Mouse (Mus musculus): Measurements from ENCODE around the gene Rnf31. TPM values are rescaled to one million over a fixed set of nuclear protein-coding genes. Genes with fewer than 3 reads are reported as not detected.

Gene Rnf31
- total and polyA plus RNA-seq, 2 experiments from 2014 or later: 18.9 to 24.2 TPM

DNA sequence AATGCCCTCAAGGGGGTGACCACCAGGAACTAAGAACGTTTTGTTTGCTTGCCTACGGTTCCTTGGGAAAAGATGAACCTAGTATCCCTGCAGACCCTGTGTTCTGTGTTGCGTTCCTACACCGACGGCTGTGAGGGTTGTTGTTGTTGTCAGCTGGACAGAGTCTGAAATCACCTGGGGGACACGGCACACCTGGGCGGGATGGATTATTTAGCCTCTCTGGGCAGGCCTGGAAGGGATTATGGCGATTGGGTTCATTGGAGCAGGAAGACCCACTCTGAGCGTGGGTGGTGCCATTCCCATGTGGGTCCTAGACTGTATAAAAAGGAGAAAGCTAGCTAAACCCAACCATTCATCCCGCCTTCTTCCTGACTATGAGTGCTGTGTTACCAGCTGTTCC lies 29.6 kb upstream of the Rnf31 start:
- Histone ChIP-seq H3K27ac (ENCODE audit: low read depth, low read length) (no peak overlapping the region), H3K4me3 (ENCODE audit: low read depth, low read length) (no peak overlapping the region), H3K9me3 (ENCODE audit: low read length) (no peaks in the 10 kb centered on the region), H3K9ac (no peak overlapping the region), H3K4me2 (ENCODE audit: low read depth) (peak overlapping the region; percentile 74; the same call in 1 of the 2 replicates), H3K27me3 (ENCODE audit: insufficient read depth, low read length) (no peaks in the 10 kb centered on the region), H3K36me3 (ENCODE audit: insufficient read depth) (peaks cover 36% of the 10 kb centered on the region), H3K4me1 (ENCODE audit: insufficient read depth) (peaks cover 9% of the 10 kb centered on the region)
- DNase-seq (no peak), ATAC-seq (no peak)
- TF ChIP-seq CTCF (IDR thresholded peaks at IDR 0.05; ENCODE audit: low read depth): no peak
- WGBS: 93% methylated on average over 10 of the region's 10 CpGs

- Histone ChIP-seq H3K4me1 (ENCODE audit: insufficient read depth) (peaks cover 9% of the 10 kb centered on the region), H3K36me3 (ENCODE audit: insufficient read depth) (peaks cover 50% of the 10 kb centered on the region), H3K27ac (ENCODE audit: low read depth, low read length) (no peak overlapping the region), H3K4me3 (ENCODE audit: low read depth, low read length) (no peak overlapping the region), H3K27me3 (ENCODE audit: insufficient read depth, low read length) (no peaks in the 10 kb centered on the region), H3K9ac (no peak overlapping the region), H3K9me3 (ENCODE audit: low read length) (no peaks in the 10 kb centered on the region), H3K4me2 (ENCODE audit: low read depth) (no peak overlapping the region)
- WGBS: 93% methylated on average over 11 of the region's 11 CpGs
- ATAC-seq: no peak
- TF ChIP-seq CTCF (IDR thresholded peaks at IDR 0.05; ENCODE audit: low read depth): no peak
- DNase-seq: no peak
These were observed 28.3 kb upstream of the Rnf31 start for GRCm38 (mm10) chr14:55563249-55563648.

GRCm38 (mm10) chr14:55565748-55566147 lies 25.8 kb upstream of the Rnf31 start:
- H3K27ac ChIP-seq (ENCODE audit: low read depth, low read length): no peak overlapping the region
- ATAC-seq (no peak), DNase-seq (no peak)
- no peaks in the 10 kb centered on the region for H3K27me3 ChIP-seq (ENCODE audit: insufficient read depth, low read length)
- no peak overlapping the region for H3K4me2 ChIP-seq (ENCODE audit: low read depth)
- H3K4me3 ChIP-seq (ENCODE audit: low read depth, low read length): no peak overlapping the region
- peaks cover 9% of the 10 kb centered on the region for H3K4me1 ChIP-seq (ENCODE audit: insufficient read depth)
- H3K9ac ChIP-seq: no peak overlapping the region
- peaks cover 68% of the 10 kb centered on the region for H3K36me3 ChIP-seq (ENCODE audit: insufficient read depth)
- no peaks in the 10 kb centered on the region for H3K9me3 ChIP-seq (ENCODE audit: low read length)
- WGBS: 88% methylated on average over 3 of the region's 3 CpGs
- TF ChIP-seq CTCF (IDR thresholded peaks at IDR 0.05; ENCODE audit: low read depth): peak; percentile 19; the same call in 1 of the 2 replicates

GRCm38 (mm10) chr14:55567496-55567895 lies 24.0 kb upstream of the Rnf31 start:
- H3K4me1 ChIP-seq (ENCODE audit: insufficient read depth): no peaks in the 10 kb centered on the region
- peaks cover 68% of the 10 kb centered on the region for H3K36me3 ChIP-seq (ENCODE audit: insufficient read depth)
- 90% methylated on average over 3 of the region's 3 CpGs for WGBS
- H3K4me2 ChIP-seq (ENCODE audit: low read depth): no peak overlapping the region
- ATAC-seq: no peak
- no peaks in the 10 kb centered on the region for H3K27me3 ChIP-seq (ENCODE audit: insufficient read depth, low read length)
- H3K9me3 ChIP-seq (ENCODE audit: low read length): no peaks in the 10 kb centered on the region
- no peak overlapping the region for H3K9ac ChIP-seq
- DNase-seq: no peak
- no peak overlapping the region for H3K4me3 ChIP-seq (ENCODE audit: low read depth, low read length)
- TF ChIP-seq CTCF (IDR thresholded peaks at IDR 0.05; ENCODE audit: low read depth): no peak
- no peak overlapping the region for H3K27ac ChIP-seq (ENCODE audit: low read depth, low read length)

- no peak for ATAC-seq
- WGBS: 93% methylated on average over 2 of the region's 2 CpGs
These were observed 20.9 kb upstream of the Rnf31 start for GRCm38 (mm10) chr14:55570588-55570987.

GRCm38 (mm10) chr14:55571760-55572159 lies 19.7 kb upstream of the Rnf31 start:
- Histone ChIP-seq H3K4me3 (ENCODE audit: low read depth, low read length) (no peak overlapping the region), H3K4me1 (ENCODE audit: insufficient read depth) (no peaks in the 10 kb centered on the region), H3K27me3 (ENCODE audit: insufficient read depth, low read length) (no peaks in the 10 kb centered on the region), H3K27ac (ENCODE audit: low read depth, low read length) (no peak overlapping the region), H3K9me3 (ENCODE audit: low read length) (no peaks in the 10 kb centered on the region), H3K9ac (no peak overlapping the region), H3K4me2 (ENCODE audit: low read depth) (no peak overlapping the region), H3K36me3 (ENCODE audit: insufficient read depth) (peaks cover 34% of the 10 kb centered on the region)
- no peak for TF ChIP-seq CTCF (IDR thresholded peaks at IDR 0.05; ENCODE audit: low read depth)
- DNase-seq: no peak
- ATAC-seq: no peak

More at GRCm38 (mm10) chr14:55570588-55570987, 20.9 kb upstream of the Rnf31 start:
- Histone ChIP-seq H3K36me3 (ENCODE audit: insufficient read depth) (peaks cover 46% of the 10 kb centered on the region), H3K27me3 (ENCODE audit: insufficient read depth, low read length) (no peaks in the 10 kb centered on the region), H3K4me2 (ENCODE audit: low read depth) (no peak overlapping the region), H3K27ac (ENCODE audit: low read depth, low read length) (no peak overlapping the region), H3K4me3 (ENCODE audit: low read depth, low read length) (no peak overlapping the region), H3K9ac (no peak overlapping the region), H3K9me3 (ENCODE audit: low read length) (no peaks in the 10 kb centered on the region), H3K4me1 (ENCODE audit: insufficient read depth) (no peaks in the 10 kb centered on the region)
- DNase-seq: no peak
- no peak for TF ChIP-seq CTCF (IDR thresholded peaks at IDR 0.05; ENCODE audit: low read depth)

GRCm38 (mm10) chr14:55575302-55575701 lies 16.2 kb upstream of the Rnf31 start, which contains the start of gene Fitm1:
TSS of gene Fitm1 (plus strand) at chr14:55575617.
- Histone ChIP-seq H3K4me2 (ENCODE audit: low read depth) (no peak within 1 kb of the TSS), H3K27ac (ENCODE audit: low read depth, low read length) (no peak within 1 kb of the TSS), H3K36me3 (ENCODE audit: insufficient read depth) (peaks cover 6% of the 10 kb centered on the region; the same call in 1 of the 2 replicates), H3K4me1 (ENCODE audit: insufficient read depth) (no peaks in the 10 kb centered on the region; the same call in 1 of the 2 replicates), H3K9ac (no peak within 1 kb of the TSS), H3K4me3 (ENCODE audit: low read depth, low read length) (no peak within 1 kb of the TSS), H3K27me3 (ENCODE audit: insufficient read depth, low read length) (no peaks in the 10 kb centered on the region), H3K9me3 (ENCODE audit: low read length) (no peaks in the 10 kb centered on the region)
- no peak for DNase-seq
- TF ChIP-seq CTCF (IDR thresholded peaks at IDR 0.05; ENCODE audit: low read depth): no peak
- no peak for ATAC-seq
- 81% methylated on average over 8 of the region's 8 CpGs for WGBS

Data from forebrain, postnatal 0 days (tissue).